Mouse (Mus musculus) spleen, adult 2 months (tissue): ENCODE data around the gene Hist1h2ao. TPM values are rescaled to one million over a fixed set of nuclear protein-coding genes. Genes with fewer than 3 reads are reported as not detected.
"Not testable (repeated sequence)": the region's sequence is repeated elsewhere in the genome, so short reads cannot be mapped to it uniquely, and the experiment has no call there.

ENCODE experiments used
- DNase-seq, 2 experiments: peaks; one replicate each; pipeline versions ENCODE4 v3.0.0 to v3.0.0-alpha.2; 2012 to 2021; ENCODE audit warnings: low spot score in 2 of 2, low read depth in 1 of 2
- H3K27ac ChIP-seq: fragments of 200-500 bp; 2 replicates; pipeline ENCODE4 v1.5.1; 2012; ENCODE audit warnings: low read length, inconsistent platforms; ENCODE audit not compliant: insufficient read depth
- H3K27me3 ChIP-seq: fragments of 200-500 bp; 2 replicates; pipeline ENCODE4 v1.6.1; 2012; ENCODE audit warnings: mild to moderate bottlenecking, moderate library complexity, low read length, inconsistent platforms; ENCODE audit not compliant: control insufficient read depth, insufficient read depth
- H3K36me3 ChIP-seq: fragments of 200-500 bp; 2 replicates; pipeline ENCODE4 v1.6.1; 2012; ENCODE audit warnings: mild to moderate bottlenecking, low read length, inconsistent platforms; ENCODE audit not compliant: control insufficient read depth, insufficient read depth
- H3K4me1 ChIP-seq: fragments of 200-500 bp; 2 replicates; pipeline ENCODE4 v1.6.1; 2011; ENCODE audit warnings: inconsistent platforms; ENCODE audit not compliant: control insufficient read depth, insufficient read depth, insufficient read length
- H3K4me3 ChIP-seq: fragments of 200-500 bp; 2 replicates; pipeline ENCODE4 v1.5.1; 2011; ENCODE audit warnings: mild to moderate bottlenecking, inconsistent platforms; ENCODE audit not compliant: insufficient read depth, insufficient read length; ENCODE audit errors: extremely low read depth
- CTCF ChIP-seq: fragments of 200-500 bp; IDR thresholded peaks from 2 replicates; pipeline ENCODE4 v1.5.1; 2011; ENCODE audit warnings: mild to moderate bottlenecking, inconsistent platforms; ENCODE audit not compliant: insufficient read depth, insufficient read length, insufficient replicate concordance; ENCODE audit errors: extremely low read depth
- POLR2A ChIP-seq: fragments of 200-500 bp; IDR thresholded peaks from 2 replicates; pipeline ENCODE4 v1.6.1; 2011; ENCODE audit warnings: low read depth, low read length, inconsistent platforms
- WGBS: fragments of 180-500 bp; shearing (Covaris S2); methylation state at CpG from one replicate; pipeline ENCODE4 v1.1.7; 2018; 5-methylcytosine and 5-hydroxymethylcytosine counted together
- polyA plus RNA-seq: library from polyadenylated mRNA; depleted of rRNA; stranded (reverse); fragments of >200 nt; gene quantifications from 2 replicates; pipeline ENCODE4 v1.2.3, GENCODE M21; 2012

The Hist1h2ao gene
- polyA plus RNA-seq, 1 experiment, result not detected

- TF ChIP-seq CTCF, result no peak
- peak; percentile 38 for TF ChIP-seq POLR2A
- DNase-seq, result peak; percentile 21 to 83
- Histone ChIP-seq H3K36me3 (no peaks in the 10 kb centered on the region), H3K27me3 (no peaks in the 10 kb centered on the region), H3K27ac (peak within 1 kb of the TSS; percentile 88), H3K4me1 (no peaks in the 10 kb centered on the region; the same call in 1 of the 2 replicates), H3K4me3 (peak within 1 kb of the TSS; percentile 51)
- WGBS, result under 1% methylated on average over 16 of the region's 20 CpGs
These were observed 27.0 kb upstream of the Hist1h2ao start, which contains the start of gene Hist1h3i for GRCm38 (mm10) chr13:21783255-21783617. Hist1h3i (minus strand) TSS chr13:21783370.

- Histone ChIP-seq H3K27ac (no peak overlapping the region; the same call in 1 of the 2 replicates), H3K27me3 (no peaks in the 10 kb centered on the region), H3K4me3 (peak overlapping the region; percentile 29; the same call in 1 of the 2 replicates), H3K36me3 (no peaks in the 10 kb centered on the region), H3K4me1 (no peaks in the 10 kb centered on the region; the same call in 1 of the 2 replicates)
- peak in 1 of 2 experiments; percentile 10 for DNase-seq
- TF ChIP-seq CTCF (no peak), POLR2A (no peak)
- 11% methylated on average over 9 of the region's 9 CpGs for WGBS
These were observed 26.5 kb upstream of the Hist1h2ao start for GRCm38 (mm10) chr13:21783734-21784161.

GRCm38 (mm10) chr13:21784311-21784710, 26.0 kb upstream of the Hist1h2ao start:
- DNase-seq, result no peak
- TF ChIP-seq POLR2A (no peak), CTCF (no peak)

GRCm38 (mm10) chr13:21786189-21786898, 23.9 kb upstream of the Hist1h2ao start:
- peak overlapping the region; percentile 79 for H3K27ac ChIP-seq
- TF ChIP-seq CTCF (no peak), POLR2A (no peak)
- no peaks in the 10 kb centered on the region for H3K36me3 ChIP-seq
- H3K27me3 ChIP-seq, result no peaks in the 10 kb centered on the region
- H3K4me3 ChIP-seq, result peak overlapping the region; percentile 40
- H3K4me1 ChIP-seq, result no peaks in the 10 kb centered on the region
- no peak for DNase-seq
- WGBS, result 20% methylated on average over 8 of the region's 8 CpGs

More at GRCm38 (mm10) chr13:21784311-21784710, 26.0 kb upstream of the Hist1h2ao start:
- H3K36me3 ChIP-seq, result no peaks in the 10 kb centered on the region
- no peak overlapping the region for H3K27ac ChIP-seq
- H3K27me3 ChIP-seq, result no peaks in the 10 kb centered on the region
- WGBS, result 82% methylated on average over 6 of the region's 6 CpGs
- no peaks in the 10 kb centered on the region; the same call in 1 of the 2 replicates for H3K4me1 ChIP-seq
- H3K4me3 ChIP-seq, result no peak overlapping the region

GRCm38 (mm10) chr13:21786899-21787629, 23.2 kb upstream of the Hist1h2ao start, which contains the start of the genes Hist1h2an and Hist1h2bp:
Hist1h2an (minus strand) TSS chr13:21787218.
Hist1h2bp (plus strand) TSS chr13:21787461.
- not testable (repeated sequence) for H3K4me1 ChIP-seq, H3K27me3 ChIP-seq, H3K36me3 ChIP-seq
- peak within 1 kb of the TSS; percentile 53 for H3K4me3 ChIP-seq
- H3K27ac ChIP-seq, result peak within 1 kb of the TSS; percentile 79
- DNase-seq, result peak; percentile 73 to 96
- under 1% methylated on average over 43 of the region's 63 CpGs for WGBS

GRCm38 (mm10) chr13:21787760-21788593, 22.3 kb upstream of the Hist1h2ao start:
- TF ChIP-seq POLR2A, result no peak
- TF ChIP-seq CTCF, result no peak
- H3K27ac ChIP-seq, result no peak overlapping the region
- H3K4me1 ChIP-seq, result no peaks in the 10 kb centered on the region
- DNase-seq, result no peak
- WGBS, result 27% methylated on average over 18 of the region's 21 CpGs
- H3K4me3 ChIP-seq, result no peak overlapping the region
- H3K27me3 ChIP-seq, result no peaks in the 10 kb centered on the region
- no peaks in the 10 kb centered on the region for H3K36me3 ChIP-seq
